Mouse (Mus musculus): ENCODE measurements at regions not wholly inside any gene's neighbourhood (a gene's known extent, or its start where the extent isn't known, plus 50 kb on each side); places are given as distances from the start of the nearest gene placed in this dataset.

- TF ChIP-seq GATA1 (IDR thresholded peaks at IDR 0.05; ENCODE audit: borderline replicate concordance, low read length): no peak
- TF ChIP-seq FLI1 (IDR thresholded peaks at IDR 0.05; ENCODE audit: low read length): no peak
Observed at GRCm38 (mm10) chr7:71865371-71866166, 440.8 kb downstream of the Mctp2 start.
